Mouse (Mus musculus) midbrain, embryonic 12.5 days (tissue): ENCODE results near the gene Sugt1. TPM values are rescaled to one million over a fixed set of nuclear protein-coding genes. Genes with fewer than 3 reads are reported as not detected.
A peak's percentile ranks its signal among the peaks of the same experiment; 100 is the strongest.

Source experiments
- ATAC-seq: fragments of 200-750 bp; cut with Nextera tagmentation; 2 replicates; pipeline ENCODE4 v1.8.0; 2017; ENCODE audit warnings: low read depth, moderate TSS enrichment, moderate library complexity; ENCODE audit not compliant: low FRiP score
- H3K27ac ChIP-seq: fragments of 300-500 bp; sonication (generic); replicated peaks from 2 replicates; pipeline ENCODE4 v1.5.1; 2016; ENCODE audit warnings: mild to moderate bottlenecking
- H3K27me3 ChIP-seq: fragments of 300-500 bp; sonication (generic); 2 replicates; pipeline ENCODE4 v1.6.1; 2016; ENCODE audit warnings: mild to moderate bottlenecking
- H3K36me3 ChIP-seq: fragments of 300-500 bp; sonication (generic); 2 replicates; pipeline ENCODE4 v1.6.1; 2016
- H3K4me1 ChIP-seq: fragments of 300-500 bp; sonication (generic); 2 replicates; pipeline ENCODE4 v1.6.1; 2016
- H3K4me2 ChIP-seq: fragments of 300-500 bp; sonication (generic); replicated peaks from 2 replicates; pipeline ENCODE4 v1.6.1; 2016; ENCODE audit warnings: mild to moderate bottlenecking, moderate library complexity
- H3K4me3 ChIP-seq: fragments of 300-500 bp; sonication (generic); 2 replicates; pipeline ENCODE4 v1.5.1; 2016; ENCODE audit warnings: mild to moderate bottlenecking
- H3K9ac ChIP-seq: fragments of 300-500 bp; sonication (generic); replicated peaks from 2 replicates; pipeline ENCODE4 v1.6.1; 2016; ENCODE audit warnings: mild to moderate bottlenecking, moderate library complexity
- H3K9me3 ChIP-seq: fragments of 300-500 bp; sonication (generic); 2 replicates; pipeline ENCODE4 v1.6.1; 2016; ENCODE audit warnings: mild to moderate bottlenecking
- WGBS: fragments of 180-500 bp; shearing (Covaris S2); methylation state at CpG from one replicate; pipeline ENCODE4 v1.1.7; 2016; 5-methylcytosine and 5-hydroxymethylcytosine counted together
- polyA plus RNA-seq: library from polyadenylated mRNA; unstranded; fragments of >200 nt; fragmentation: Nextera tagmentation; extraction: Ambion mirVana; gene quantifications from 2 replicates; pipeline ENCODE4 v1.2.1, GENCODE M21; 2016

The Sugt1 gene
- polyA plus RNA-seq, 1 experiment from 2014 or later: 131 TPM

DNA sequence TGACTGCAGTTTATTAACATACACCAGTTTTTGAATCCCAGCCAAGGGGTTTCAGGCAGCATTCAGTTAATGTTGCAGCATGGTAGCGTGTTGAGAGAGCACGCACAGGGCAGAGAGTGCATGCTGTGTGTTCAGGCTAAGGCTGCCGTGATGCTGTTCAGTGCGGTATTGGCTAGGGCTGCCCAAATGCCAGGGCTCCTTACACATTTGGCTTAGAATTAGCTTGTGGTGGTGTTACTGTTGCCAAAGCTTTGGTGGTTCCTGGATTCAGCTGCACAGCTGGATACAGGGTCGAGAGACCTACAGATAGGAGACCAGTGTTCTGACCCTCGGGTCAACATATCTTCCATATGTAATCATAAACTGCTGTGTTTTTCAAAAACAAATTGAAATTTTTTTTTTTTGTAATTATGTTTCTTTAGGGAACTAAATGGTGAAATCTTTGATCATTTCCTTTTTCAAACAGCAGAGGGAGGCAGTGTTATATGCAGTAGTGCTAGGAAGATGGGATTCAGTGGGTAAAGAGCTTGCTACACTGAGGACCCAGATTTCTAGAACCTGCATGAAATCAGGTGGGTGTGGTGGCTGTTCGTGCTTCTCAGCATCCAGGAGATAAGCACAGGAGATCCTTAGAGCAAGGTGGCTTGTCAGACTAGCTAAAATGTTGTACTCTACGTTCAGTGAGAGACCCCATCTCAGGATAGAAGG is 29.8 kb downstream of the Sugt1 start:
- peaks cover 58% of the 10 kb centered on the region for H3K36me3 ChIP-seq
- ATAC-seq: no peak
- no peak overlapping the region for H3K4me3 ChIP-seq
- H3K9ac ChIP-seq: no peak overlapping the region
- no peak overlapping the region for H3K4me2 ChIP-seq
- H3K27me3 ChIP-seq: no peaks in the 10 kb centered on the region
- H3K9me3 ChIP-seq: no peaks in the 10 kb centered on the region
- H3K27ac ChIP-seq: no peak overlapping the region
- WGBS: 87% methylated on average over 8 of the region's 8 CpGs
- no peaks in the 10 kb centered on the region for H3K4me1 ChIP-seq

DNA sequence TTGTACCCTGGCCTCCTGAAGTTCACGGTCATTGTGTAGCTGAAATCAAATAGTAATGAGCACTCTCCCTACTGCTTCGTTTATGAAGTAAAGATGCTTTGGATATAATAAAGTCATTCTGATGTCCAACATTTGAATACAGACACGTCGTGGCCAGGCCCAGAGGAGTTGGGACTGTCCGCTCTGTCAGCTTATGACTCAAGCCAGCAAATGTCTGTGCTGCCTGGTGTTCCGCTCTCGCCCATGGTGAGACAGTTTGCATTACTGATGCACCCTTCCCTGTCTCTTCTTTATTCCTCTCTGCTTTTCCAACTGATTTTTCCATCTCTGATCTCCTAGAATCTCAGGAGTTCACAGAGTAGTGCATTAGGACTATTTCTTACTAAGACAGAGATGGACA is 32.3 kb downstream of the Sugt1 start:
- H3K4me3 ChIP-seq: no peak overlapping the region
- no peak overlapping the region for H3K9ac ChIP-seq
- 93% methylated on average over 7 of the region's 7 CpGs for WGBS
- H3K4me1 ChIP-seq: no peaks in the 10 kb centered on the region
- peaks cover 54% of the 10 kb centered on the region for H3K36me3 ChIP-seq
- no peak overlapping the region for H3K27ac ChIP-seq
- H3K9me3 ChIP-seq: no peaks in the 10 kb centered on the region
- no peaks in the 10 kb centered on the region for H3K27me3 ChIP-seq
- ATAC-seq: no peak
- H3K4me2 ChIP-seq: no peak overlapping the region

GRCm38 (mm10) chr14:79621143-79621542 is 33.7 kb downstream of the Sugt1 start:
- no peak for ATAC-seq
- Histone ChIP-seq H3K9me3 (no peaks in the 10 kb centered on the region), H3K4me1 (no peaks in the 10 kb centered on the region), H3K4me3 (no peak overlapping the region), H3K27me3 (no peaks in the 10 kb centered on the region), H3K4me2 (no peak overlapping the region), H3K27ac (no peak overlapping the region), H3K36me3 (peaks cover 61% of the 10 kb centered on the region), H3K9ac (no peak overlapping the region)
- WGBS: 85% methylated on average over 3 of the region's 3 CpGs

DNA sequence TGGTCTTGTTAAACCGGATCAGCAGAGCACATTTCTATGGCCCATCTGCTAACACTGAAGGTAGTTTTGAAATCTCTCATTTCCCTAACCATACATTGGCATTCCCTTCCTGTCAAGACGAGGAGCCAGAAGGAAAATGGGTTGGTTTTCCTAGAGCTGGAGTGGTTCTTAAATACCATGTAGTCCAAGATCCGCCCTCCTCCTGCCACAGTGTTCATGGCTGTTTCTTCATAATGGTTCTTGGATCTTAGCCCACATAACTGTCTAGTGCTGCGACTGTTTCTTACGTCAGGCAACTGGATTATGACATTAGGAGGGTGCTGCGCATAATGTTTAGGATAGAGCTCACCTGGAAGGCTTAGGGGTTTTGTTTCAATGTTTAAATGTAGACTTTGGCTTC is 44.8 kb downstream of the Sugt1 start:
- 95% methylated on average over 6 of the region's 6 CpGs for WGBS
- ATAC-seq: no peak

GRCm38 (mm10) chr14:79633196-79633595 is 45.7 kb downstream of the Sugt1 start:
- no peaks in the 10 kb centered on the region for H3K4me1 ChIP-seq
- H3K27me3 ChIP-seq: no peaks in the 10 kb centered on the region
- no peak overlapping the region for H3K4me2 ChIP-seq
- no peaks in the 10 kb centered on the region for H3K9me3 ChIP-seq
- 90% methylated on average over 2 of the region's 2 CpGs for WGBS
- ATAC-seq: no peak
- H3K9ac ChIP-seq: no peak overlapping the region
- peaks cover 23% of the 10 kb centered on the region for H3K36me3 ChIP-seq
- no peak overlapping the region for H3K4me3 ChIP-seq
- H3K27ac ChIP-seq: no peak overlapping the region

More for the DNA sequence above, 44.8 kb downstream of the Sugt1 start:
- Histone ChIP-seq H3K9me3 (no peaks in the 10 kb centered on the region), H3K4me3 (no peak overlapping the region), H3K9ac (no peak overlapping the region), H3K4me2 (no peak overlapping the region), H3K27ac (no peak overlapping the region), H3K36me3 (peaks cover 27% of the 10 kb centered on the region), H3K27me3 (no peaks in the 10 kb centered on the region), H3K4me1 (no peaks in the 10 kb centered on the region)

DNA sequence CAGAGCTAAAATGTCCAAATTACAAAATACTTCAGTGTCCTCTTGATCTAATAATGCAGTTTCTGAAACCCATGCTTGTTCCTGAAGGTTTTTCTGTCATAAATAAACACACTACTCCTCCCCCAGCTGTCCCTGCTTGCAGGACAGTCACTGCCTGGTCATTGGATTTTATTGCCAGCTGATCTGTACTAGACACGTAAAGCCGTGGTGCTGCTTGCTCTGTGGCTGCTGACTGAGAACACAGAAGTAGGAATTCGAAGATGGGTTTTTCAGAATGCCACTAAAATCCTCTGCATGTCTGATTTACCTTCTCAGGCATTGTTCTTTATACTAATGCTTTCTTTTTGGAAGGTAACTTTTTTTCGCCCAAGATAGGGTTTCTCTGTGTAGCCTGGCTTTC is 49.3 kb downstream of the Sugt1 start:
- Histone ChIP-seq H3K9ac (no peak overlapping the region), H3K27me3 (no peaks in the 10 kb centered on the region), H3K36me3 (0 out of 2 replicates have a peak, but pooled peaks cover 4% of the 10 kb centered on the region), H3K4me3 (no peak overlapping the region), H3K9me3 (no peaks in the 10 kb centered on the region), H3K27ac (no peak overlapping the region), H3K4me1 (no peaks in the 10 kb centered on the region), H3K4me2 (no peak overlapping the region)
- ATAC-seq: no peak
- 80% methylated on average over 4 of the region's 4 CpGs for WGBS

- Histone ChIP-seq H3K27ac (no peak overlapping the region), H3K9me3 (no peaks in the 10 kb centered on the region), H3K9ac (no peak overlapping the region), H3K4me3 (no peak overlapping the region), H3K27me3 (no peaks in the 10 kb centered on the region), H3K36me3 (no peaks in the 10 kb centered on the region), H3K4me2 (no peak overlapping the region), H3K4me1 (peaks cover 7% of the 10 kb centered on the region; the same call in 1 of the 2 replicates)
- 89% methylated on average over 9 of the region's 9 CpGs for WGBS
- no peak for ATAC-seq
Measured at GRCm38 (mm10) chr14:79642063-79642462, 54.6 kb downstream of the Sugt1 start.

GRCm38 (mm10) chr14:79645378-79645777 is 57.9 kb downstream of the Sugt1 start:
- Histone ChIP-seq H3K9me3 (no peaks in the 10 kb centered on the region), H3K4me3 (no peak overlapping the region), H3K9ac (0 out of 2 replicates have a peak overlapping the region, but pooled peaks have one; percentile 4), H3K4me1 (peaks cover 7% of the 10 kb centered on the region; the same call in 1 of the 2 replicates), H3K27ac (no peak overlapping the region), H3K27me3 (no peaks in the 10 kb centered on the region), H3K4me2 (no peak overlapping the region), H3K36me3 (no peaks in the 10 kb centered on the region)
- no peak for ATAC-seq
- 30% methylated on average over 11 of the region's 11 CpGs for WGBS

- peaks cover 7% of the 10 kb centered on the region; the same call in 1 of the 2 replicates for H3K4me1 ChIP-seq
- H3K36me3 ChIP-seq: no peaks in the 10 kb centered on the region
- no peaks in the 10 kb centered on the region for H3K9me3 ChIP-seq
- no peak for ATAC-seq
- H3K4me2 ChIP-seq: no peak overlapping the region
- H3K4me3 ChIP-seq: no peak overlapping the region
- no peak overlapping the region for H3K27ac ChIP-seq
- H3K9ac ChIP-seq: no peak overlapping the region
- no peaks in the 10 kb centered on the region for H3K27me3 ChIP-seq
- 84% methylated on average over 3 of the region's 3 CpGs for WGBS
Measured at GRCm38 (mm10) chr14:79649680-79650079, 62.2 kb downstream of the Sugt1 start.

GRCm38 (mm10) chr14:79652654-79653053 is 65.2 kb downstream of the Sugt1 start:
- no peaks in the 10 kb centered on the region for H3K36me3 ChIP-seq
- H3K27ac ChIP-seq: no peak overlapping the region
- WGBS: 82% methylated on average over 4 of the region's 4 CpGs
- H3K9me3 ChIP-seq: no peaks in the 10 kb centered on the region
- no peaks in the 10 kb centered on the region for H3K4me1 ChIP-seq
- H3K4me2 ChIP-seq: no peak overlapping the region
- H3K27me3 ChIP-seq: no peaks in the 10 kb centered on the region
- no peak overlapping the region for H3K4me3 ChIP-seq
- no peak overlapping the region for H3K9ac ChIP-seq
- no peak for ATAC-seq

DNA sequence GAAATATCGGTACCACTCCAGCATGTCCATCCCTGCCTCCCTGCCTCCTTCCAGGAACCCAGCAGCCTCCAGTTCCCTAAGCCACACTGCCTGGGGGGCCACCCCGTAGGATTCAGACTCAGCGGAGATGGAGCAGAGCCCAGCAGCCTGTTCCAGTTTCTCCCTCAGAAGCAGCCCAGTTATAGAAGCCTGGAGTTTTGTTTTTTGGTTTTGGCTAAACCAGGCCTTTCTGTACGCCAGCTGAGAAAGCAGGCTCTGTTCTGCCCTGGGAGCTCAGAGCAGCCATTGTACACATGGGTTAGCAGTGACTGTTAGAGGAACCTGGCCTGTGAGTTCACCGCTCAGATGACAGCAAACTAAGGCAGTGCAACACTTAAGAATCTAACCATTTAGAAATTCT is 70.8 kb downstream of the Sugt1 start:
- ATAC-seq: no peak

DNA sequence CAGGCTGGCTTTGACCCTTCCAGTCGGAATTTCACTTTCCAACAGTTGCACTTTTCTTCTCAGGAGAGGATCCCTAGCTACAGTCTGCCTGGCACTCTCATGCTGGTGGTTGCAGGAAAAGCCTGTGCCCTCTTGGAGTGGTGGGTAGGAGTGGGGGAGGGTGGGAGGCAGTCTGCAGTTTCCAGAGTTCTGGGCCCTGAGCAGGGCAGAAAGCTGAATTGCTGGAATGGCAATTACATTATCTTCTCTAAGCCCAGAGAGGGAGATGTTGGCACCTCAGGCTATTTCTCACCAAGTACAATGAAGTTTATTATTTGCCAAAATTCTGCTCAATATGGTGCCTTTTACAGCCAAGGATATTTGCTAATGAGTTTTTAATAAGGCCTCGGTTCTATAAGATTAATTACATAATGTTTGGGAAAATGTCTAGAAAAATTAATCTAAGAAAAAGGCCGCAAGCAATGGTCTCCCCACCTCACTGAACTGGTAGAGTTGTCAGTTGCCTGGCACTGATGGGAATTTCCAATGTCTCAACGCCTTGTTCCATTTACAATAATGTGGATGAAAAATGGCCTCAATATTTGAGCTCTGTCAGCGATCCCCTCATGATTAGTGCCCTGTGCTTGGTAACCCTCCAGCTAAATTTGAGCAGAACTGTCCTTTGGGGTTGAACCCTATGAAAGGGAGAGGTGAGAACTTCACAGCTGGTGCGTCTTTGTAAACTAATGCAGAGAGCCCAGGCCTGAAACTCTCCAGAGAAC is 71.4 kb downstream of the Sugt1 start:
- Histone ChIP-seq H3K4me2 (no peak overlapping the region), H3K4me1 (peaks cover 15% of the 10 kb centered on the region), H3K9ac (no peak overlapping the region), H3K9me3 (no peaks in the 10 kb centered on the region), H3K4me3 (no peak overlapping the region), H3K36me3 (no peaks in the 10 kb centered on the region), H3K27me3 (peaks cover 15% of the 10 kb centered on the region), H3K27ac (no peak overlapping the region)
- 79% methylated on average over 6 of the region's 6 CpGs for WGBS
- ATAC-seq: no peak

More for the DNA sequence above, 70.8 kb downstream of the Sugt1 start:
- Histone ChIP-seq H3K9me3 (no peaks in the 10 kb centered on the region), H3K9ac (no peak overlapping the region), H3K4me1 (peaks cover 15% of the 10 kb centered on the region), H3K36me3 (no peaks in the 10 kb centered on the region), H3K27me3 (peaks cover 15% of the 10 kb centered on the region), H3K4me3 (no peak overlapping the region), H3K4me2 (no peak overlapping the region), H3K27ac (no peak overlapping the region)
- 73% methylated on average over 5 of the region's 5 CpGs for WGBS
